8 mouse cellular contexts compared by ENCODE assay signal in genomic region chr10:94991564-94992097, GRCm38 (mm10). TPM values are rescaled to one million over a fixed set of nuclear protein-coding genes. Genes with fewer than 3 reads are reported as not detected.
DNase-seq lines count a peak whose midpoint lies in the region; ATAC-seq lines count a peak whose summit lies in the region.

No protein-coding gene starts in this region.

- H3K4me2 ChIP-seq in hindbrain, embryonic 14.5 days (replicated peaks): peak overlapping the region; percentile 45

- peak; percentile 72 for DNase-seq in MEL-GATA-1-ER (ENCODE audit: extremely low read depth, low read depth)
- DNase-seq in cerebellum, adult 9-11 months: peak; percentile 50
- peak; percentile 69 to 79 for DNase-seq in frontal cortex, postnatal 25 days (ENCODE audit: low spot score in 2 of 2)
- peak; percentile 83 for DNase-seq in hindbrain, embryonic 14.5 days (ENCODE audit: low spot score)
- DNase-seq in layer of hippocampus, postnatal 36 days: peak; percentile 70 to 75
- peak; percentile 81 for DNase-seq in lung, postnatal 25 days (ENCODE audit: low spot score)
- peak; percentile 46 for DNase-seq in retina, postnatal 7 days (ENCODE audit: low read depth, low spot score)
- peak; percentile 72 for DNase-seq in urinary bladder, postnatal 14 days (ENCODE audit: low spot score)

- H3K9me3 ChIP-seq in hindbrain, embryonic 14.5 days (ENCODE audit: control insufficient read depth, low read length): no peaks in the 10 kb centered on the region

- H3K4me3 ChIP-seq in hindbrain, embryonic 14.5 days (replicated peaks; ENCODE audit: low read length): peak overlapping the region; percentile 16; the same call in 1 of the 2 replicates

- no peaks in the 10 kb centered on the region for H3K4me1 ChIP-seq in hindbrain, embryonic 14.5 days (replicated peaks; ENCODE audit: control insufficient read depth, insufficient read depth, low read length)

- H3K27me3 ChIP-seq in hindbrain, embryonic 14.5 days (ENCODE audit: control insufficient read depth, insufficient read depth, low read length): no peaks in the 10 kb centered on the region

- peak overlapping the region; percentile 29; the same call in 1 of the 2 replicates for H3K9ac ChIP-seq in hindbrain, embryonic 14.5 days

- no peaks in the 10 kb centered on the region for H3K36me3 ChIP-seq in hindbrain, embryonic 14.5 days (replicated peaks; ENCODE audit: control insufficient read depth, insufficient read depth)

- ATAC-seq in hindbrain, embryonic 14.5 days (ENCODE audit: low FRiP score): peak; percentile 47; the same call in 1 of the 2 replicates

- 13% methylated on average over 17 of the region's 17 CpGs for WGBS in hindbrain, embryonic 14.5 days

- peak overlapping the region; percentile 66 for H3K27ac ChIP-seq in hindbrain, embryonic 14.5 days

RNA-seq across cellular contexts. Expression of gene Plxnc1, which starts 47.0 kb away (rescaled TPM):
- 15.5 and 16.3 TPM in 2 replicates for polyA plus RNA-seq in hindbrain, embryonic 14.5 days (2014; fragmentation: Nextera tagmentation; extraction: Ambion mirVana)
- 10 to 100 TPM; 32.6 to 33.5 TPM for total RNA-seq in layer of hippocampus, postnatal 36 days (2021)

Comparison
In these comparisons a context has a peak if more than half of its experiments do, and no peak if none do; other contexts are left out.
1. Peak in every context shown above with its lines: DNase-seq, ATAC-seq, H3K4me3 ChIP-seq and H3K27ac ChIP-seq.